Mouse (Mus musculus) limb, embryonic 13.5 days (tissue): ENCODE data around the gene Lrrc4b. TPM values are rescaled to one million over a fixed set of nuclear protein-coding genes. Genes with fewer than 3 reads are reported as not detected.

Experiments
- ATAC-seq: fragments of 200-750 bp; cut with Nextera tagmentation; 2 replicates; pipeline ENCODE4 v1.8.0; 2017; ENCODE audit warnings: low read depth, moderate number of reproducible peaks, moderate TSS enrichment; ENCODE audit not compliant: low FRiP score
- H3K27ac ChIP-seq: fragments of 300-500 bp; sonication (generic); 2 replicates; pipeline ENCODE4 v1.5.1; 2015; ENCODE audit warnings: inconsistent platforms, mild to moderate bottlenecking, moderate library complexity
- H3K27me3 ChIP-seq: fragments of 300-500 bp; sonication (generic); 2 replicates; pipeline ENCODE4 v1.6.1; 2015; ENCODE audit warnings: mild to moderate bottlenecking, inconsistent platforms
- H3K36me3 ChIP-seq: fragments of 300-500 bp; sonication (generic); 2 replicates; pipeline ENCODE4 v1.6.1; 2015; ENCODE audit warnings: inconsistent platforms, mild to moderate bottlenecking, moderate library complexity
- H3K4me1 ChIP-seq: fragments of 300-500 bp; sonication (generic); 2 replicates; pipeline ENCODE4 v1.6.1; 2015; ENCODE audit warnings: inconsistent platforms
- H3K4me2 ChIP-seq: fragments of 300-500 bp; sonication (generic); replicated peaks from 2 replicates; pipeline ENCODE4 v1.6.1; 2015; ENCODE audit warnings: inconsistent platforms, mild to moderate bottlenecking, moderate library complexity
- H3K4me3 ChIP-seq: fragments of 300-500 bp; sonication (generic); 2 replicates; pipeline ENCODE4 v1.5.1; 2015; ENCODE audit warnings: moderate library complexity, mild to moderate bottlenecking, inconsistent platforms
- H3K9ac ChIP-seq: fragments of 300-500 bp; sonication (generic); 2 replicates; pipeline ENCODE4 v1.6.1; 2015; ENCODE audit warnings: mild to moderate bottlenecking, inconsistent platforms
- H3K9me3 ChIP-seq: fragments of 300-500 bp; sonication (generic); 2 replicates; pipeline ENCODE4 v1.6.1; 2016; ENCODE audit warnings: inconsistent platforms
- WGBS: fragments of 180-500 bp; shearing (Covaris S2); methylation state at CpG from one replicate; pipeline ENCODE4 v1.1.7; 2015; 5-methylcytosine and 5-hydroxymethylcytosine counted together
- polyA plus RNA-seq: library from polyadenylated mRNA; unstranded; fragments of >200 nt; fragmentation: Nextera tagmentation; extraction: Ambion mirVana; gene quantifications from 2 replicates; pipeline ENCODE4 v1.2.1, GENCODE M21; 2015

Lrrc4b gene
- polyA plus RNA-seq, 1 experiment from 2014 or later: 1.2 TPM

DNA sequence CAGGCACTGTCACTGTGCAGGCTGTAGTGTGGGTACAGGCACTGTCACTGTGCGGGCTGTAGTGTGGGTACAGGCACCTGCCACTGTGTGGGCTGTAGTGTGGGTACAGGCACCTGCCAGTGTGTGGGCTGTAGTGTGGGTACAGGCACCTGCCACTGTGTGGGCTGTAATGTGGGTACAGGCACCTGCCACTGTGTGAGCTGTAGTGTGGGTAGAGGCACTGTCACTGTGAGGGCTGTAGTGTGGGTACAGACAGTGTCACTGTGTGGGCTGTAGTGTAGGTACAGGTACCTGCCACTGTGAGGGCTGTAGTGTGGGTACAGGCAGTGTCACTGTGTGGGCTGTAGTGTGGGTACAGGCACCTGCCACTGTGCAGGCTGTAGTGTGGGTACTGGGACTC, 55.3 kb downstream of the Lrrc4b start:
- Histone ChIP-seq H3K9me3 (no peaks in the 10 kb centered on the region), H3K4me1 (no peaks in the 10 kb centered on the region), H3K4me2 (no peak overlapping the region), H3K36me3 (peaks cover 8% of the 10 kb centered on the region), H3K4me3 (no peak overlapping the region), H3K27me3 (peaks cover 38% of the 10 kb centered on the region), H3K9ac (no peak overlapping the region), H3K27ac (no peak overlapping the region)
- WGBS: 100% methylated on average over 1 of the region's 1 CpGs
- ATAC-seq: no peak

DNA sequence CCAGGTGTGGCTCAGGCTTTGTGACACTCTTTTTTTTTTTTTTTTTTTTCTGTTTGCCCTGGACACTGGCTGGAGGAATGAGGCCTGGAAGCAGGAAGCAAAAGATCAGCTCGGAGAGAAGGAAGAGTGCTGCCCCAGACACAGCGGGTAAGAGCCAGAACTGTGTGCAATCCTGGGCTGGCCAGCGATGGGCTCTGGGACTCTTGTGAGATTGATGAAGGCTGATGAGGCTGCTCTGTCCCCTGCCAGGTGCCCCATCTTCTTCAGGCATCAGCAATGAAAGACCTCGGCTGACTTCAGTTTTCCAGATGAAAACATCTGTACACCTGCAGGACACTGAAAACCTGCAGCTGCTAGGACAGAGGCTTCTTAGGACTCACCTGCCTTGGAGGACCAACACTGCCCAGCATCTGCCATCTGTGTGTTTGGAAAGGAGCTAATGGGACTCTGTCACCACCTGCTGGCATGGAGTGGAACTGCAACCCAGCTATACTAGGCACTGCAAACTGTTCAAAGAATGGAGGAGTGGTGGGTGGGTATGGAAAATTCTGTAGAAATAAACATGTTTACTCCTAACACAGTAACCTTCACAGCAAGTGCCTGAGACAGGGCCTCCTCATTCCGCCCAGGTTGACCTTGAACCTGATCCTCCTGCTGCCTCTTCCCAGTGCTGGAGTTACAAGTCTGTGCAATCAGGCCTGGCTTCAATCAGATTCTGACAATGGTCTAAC, 56.2 kb downstream of the Lrrc4b start:
- WGBS: 35% methylated on average over 5 of the region's 5 CpGs
- Histone ChIP-seq H3K4me2 (no peak overlapping the region), H3K9ac (no peak overlapping the region), H3K27ac (no peak overlapping the region), H3K9me3 (no peaks in the 10 kb centered on the region), H3K27me3 (peaks cover 31% of the 10 kb centered on the region), H3K4me3 (no peak overlapping the region), H3K4me1 (no peaks in the 10 kb centered on the region), H3K36me3 (peaks cover 15% of the 10 kb centered on the region)
- ATAC-seq: peak; percentile 74; the same call in 1 of the 2 replicates

DNA sequence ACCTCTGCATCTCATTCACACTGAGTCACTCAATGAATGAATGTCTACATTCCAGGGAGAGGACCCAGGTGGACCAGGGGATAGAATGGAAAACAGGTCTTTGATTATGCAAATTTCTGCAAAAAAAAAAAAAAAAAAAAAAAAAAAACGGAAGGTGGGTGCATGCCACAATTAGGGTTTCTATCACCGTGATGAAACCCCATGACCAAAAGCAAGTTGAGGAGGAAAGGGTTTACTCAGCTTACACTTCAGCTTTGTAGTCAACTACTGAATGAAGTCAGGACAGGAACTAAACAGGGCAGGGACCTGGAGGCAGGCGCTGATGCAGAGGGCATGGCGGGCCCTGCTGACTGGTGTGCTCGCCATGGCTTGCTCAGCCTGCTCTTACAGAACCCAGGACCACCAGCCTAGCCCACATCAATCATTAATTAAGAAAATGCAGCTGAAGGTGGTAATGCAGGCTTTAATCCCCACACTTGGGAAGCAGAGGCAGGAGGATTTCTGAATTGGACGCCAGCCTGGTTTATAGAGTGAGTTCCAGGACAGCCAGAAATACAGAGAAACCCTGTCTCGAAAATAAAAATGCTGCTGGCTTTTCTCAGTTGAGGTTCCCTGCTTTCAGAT, 56.9 kb downstream of the Lrrc4b start:
- ATAC-seq: no peak
- Histone ChIP-seq H3K27me3 (peaks cover 24% of the 10 kb centered on the region), H3K9ac (no peak overlapping the region), H3K4me3 (no peak overlapping the region), H3K4me1 (no peaks in the 10 kb centered on the region), H3K4me2 (no peak overlapping the region), H3K36me3 (peaks cover 22% of the 10 kb centered on the region), H3K9me3 (no peaks in the 10 kb centered on the region), H3K27ac (no peak overlapping the region)
- WGBS: 74% methylated on average over 7 of the region's 7 CpGs

DNA sequence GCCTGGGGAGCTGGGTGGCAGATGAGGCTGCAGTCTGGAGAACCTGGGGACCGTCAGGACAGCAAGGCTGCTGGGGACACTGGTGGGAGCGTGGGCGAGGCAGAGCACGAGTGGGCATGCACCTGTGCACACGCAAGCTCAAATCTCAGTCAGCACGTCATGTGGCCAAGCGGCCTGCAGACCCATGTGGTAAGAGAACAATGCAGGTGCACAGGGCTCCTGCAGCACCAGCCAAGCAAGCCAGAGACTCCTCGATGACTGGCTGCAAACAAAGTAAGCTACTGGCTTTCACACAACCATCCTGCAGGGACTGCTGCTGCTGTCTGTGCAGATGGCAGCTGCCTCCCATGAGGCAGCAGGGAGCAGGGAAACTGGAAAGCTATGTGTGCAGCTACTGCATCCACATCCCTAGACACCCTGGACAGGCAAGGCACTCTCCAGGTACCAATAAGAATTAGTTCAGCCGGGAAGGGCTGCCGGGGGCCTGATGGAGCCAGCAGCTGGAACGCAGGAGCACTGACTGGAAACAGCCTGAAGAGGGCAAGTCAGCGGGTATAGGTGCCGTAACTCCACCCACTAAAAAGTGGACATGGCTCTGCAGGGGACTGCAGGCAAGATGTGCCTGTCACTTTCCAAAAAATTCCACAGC, 58.2 kb downstream of the Lrrc4b start:
- Histone ChIP-seq H3K27ac (no peak overlapping the region), H3K4me2 (no peak overlapping the region), H3K4me3 (no peak overlapping the region), H3K36me3 (peaks cover 36% of the 10 kb centered on the region), H3K27me3 (peaks cover 13% of the 10 kb centered on the region), H3K9ac (no peak overlapping the region), H3K4me1 (no peaks in the 10 kb centered on the region), H3K9me3 (no peaks in the 10 kb centered on the region)
- no peak for ATAC-seq
- 66% methylated on average over 13 of the region's 13 CpGs for WGBS

DNA sequence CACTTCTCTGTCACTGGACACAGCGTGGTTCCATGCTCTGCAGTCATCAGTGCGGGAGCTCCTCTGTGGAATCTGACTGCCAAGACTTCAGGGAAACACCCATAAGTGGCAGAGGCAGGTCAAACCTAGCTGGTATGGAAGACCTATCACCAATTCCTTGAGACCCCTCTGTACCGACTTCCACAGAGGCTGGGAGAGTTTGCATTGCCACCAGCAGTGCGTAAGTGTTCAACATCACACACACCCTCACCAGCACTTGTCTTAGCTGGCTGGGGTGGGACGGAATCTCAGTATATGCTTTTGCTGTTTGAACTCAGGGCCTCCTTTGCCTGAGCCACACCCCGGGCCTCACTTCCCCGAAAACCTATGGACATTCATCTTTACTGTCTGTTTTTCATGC, 59.1 kb downstream of the Lrrc4b start:
- Histone ChIP-seq H3K9ac (no peak overlapping the region), H3K36me3 (peaks cover 45% of the 10 kb centered on the region), H3K4me1 (no peaks in the 10 kb centered on the region), H3K4me3 (no peak overlapping the region), H3K27me3 (peaks cover 4% of the 10 kb centered on the region; the same call in 1 of the 2 replicates), H3K9me3 (no peaks in the 10 kb centered on the region), H3K4me2 (no peak overlapping the region), H3K27ac (no peak overlapping the region)
- WGBS: 84% methylated on average over 7 of the region's 7 CpGs
- ATAC-seq: no peak

DNA sequence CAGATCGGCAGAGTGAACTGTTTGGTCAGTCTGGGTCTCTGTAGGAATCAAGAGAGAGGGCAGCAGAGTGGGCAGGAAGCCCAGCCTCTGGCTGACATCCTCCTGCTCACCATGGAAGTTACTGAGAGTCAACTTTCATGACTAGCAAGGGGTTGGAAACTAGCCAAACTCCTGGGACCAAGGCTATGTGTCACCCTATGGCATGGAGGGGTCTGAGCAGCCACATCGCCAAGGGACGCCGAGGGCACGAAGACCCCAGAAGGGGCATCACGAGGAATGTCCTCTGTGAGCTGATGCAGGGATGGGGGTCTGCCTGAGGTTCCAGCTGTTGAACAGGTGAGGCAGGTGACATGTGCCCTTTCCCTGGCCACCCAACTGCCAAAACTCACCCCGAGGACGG, 59.7 kb downstream of the Lrrc4b start:
- H3K27me3 ChIP-seq: no peaks in the 10 kb centered on the region
- peaks cover 51% of the 10 kb centered on the region for H3K36me3 ChIP-seq
- no peak overlapping the region for H3K4me2 ChIP-seq
- H3K4me3 ChIP-seq: no peak overlapping the region
- 92% methylated on average over 8 of the region's 8 CpGs for WGBS
- H3K27ac ChIP-seq: no peak overlapping the region
- H3K4me1 ChIP-seq: no peaks in the 10 kb centered on the region
- H3K9me3 ChIP-seq: no peaks in the 10 kb centered on the region
- ATAC-seq: no peak
- no peak overlapping the region for H3K9ac ChIP-seq

DNA sequence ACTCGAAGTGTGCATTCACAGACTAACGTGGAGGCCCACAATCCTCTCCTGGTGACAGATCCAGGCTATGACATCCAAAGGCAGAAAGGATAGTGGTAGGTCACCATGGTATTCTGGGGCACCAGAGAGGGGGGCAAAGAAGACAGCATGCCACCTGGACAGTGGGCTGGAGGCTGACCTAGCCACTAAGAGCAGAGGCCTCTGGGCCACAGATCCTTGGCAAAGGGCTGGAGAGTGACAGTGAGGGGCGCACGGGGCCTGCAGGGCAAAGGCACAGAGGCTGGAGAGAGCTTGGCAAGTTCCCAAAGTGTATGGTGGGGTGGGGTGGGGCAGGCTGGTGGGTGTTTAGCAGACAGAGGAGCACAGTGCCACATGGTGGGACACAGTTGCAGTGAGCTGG, 61.5 kb downstream of the Lrrc4b start:
- Histone ChIP-seq H3K9ac (no peak overlapping the region), H3K36me3 (peaks cover 60% of the 10 kb centered on the region), H3K4me2 (no peak overlapping the region), H3K4me1 (peaks cover 11% of the 10 kb centered on the region), H3K27me3 (no peaks in the 10 kb centered on the region), H3K4me3 (no peak overlapping the region), H3K9me3 (no peaks in the 10 kb centered on the region), H3K27ac (no peak overlapping the region)
- ATAC-seq: no peak
- WGBS: 91% methylated on average over 4 of the region's 4 CpGs

DNA sequence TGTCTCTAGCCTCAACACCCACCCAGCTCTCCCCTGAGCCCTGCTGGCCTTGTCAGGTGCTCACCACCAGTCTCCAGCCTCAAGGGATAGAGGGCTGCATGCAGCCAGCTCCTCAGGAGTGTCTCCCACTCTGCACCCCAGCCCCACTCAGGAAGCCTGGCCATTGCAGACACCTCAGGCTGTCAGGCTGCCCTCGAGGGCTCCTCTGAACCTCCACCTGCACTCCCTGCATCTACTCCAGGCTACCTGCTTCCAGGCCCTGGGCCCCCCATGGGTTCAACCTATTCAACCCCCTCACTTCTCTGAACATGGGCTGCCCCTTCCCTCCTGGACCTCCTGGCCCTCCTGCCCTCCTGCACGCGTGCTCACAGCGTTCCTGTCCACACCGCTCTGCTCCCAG, 62.6 kb downstream of the Lrrc4b start:
- peaks cover 60% of the 10 kb centered on the region for H3K36me3 ChIP-seq
- peaks cover 16% of the 10 kb centered on the region for H3K4me1 ChIP-seq
- no peak overlapping the region for H3K4me3 ChIP-seq
- H3K4me2 ChIP-seq: no peak overlapping the region
- H3K27me3 ChIP-seq: no peaks in the 10 kb centered on the region
- H3K9me3 ChIP-seq: no peaks in the 10 kb centered on the region
- no peak overlapping the region for H3K9ac ChIP-seq
- WGBS: 94% methylated on average over 5 of the region's 5 CpGs
- ATAC-seq: no peak
- no peak overlapping the region for H3K27ac ChIP-seq

DNA sequence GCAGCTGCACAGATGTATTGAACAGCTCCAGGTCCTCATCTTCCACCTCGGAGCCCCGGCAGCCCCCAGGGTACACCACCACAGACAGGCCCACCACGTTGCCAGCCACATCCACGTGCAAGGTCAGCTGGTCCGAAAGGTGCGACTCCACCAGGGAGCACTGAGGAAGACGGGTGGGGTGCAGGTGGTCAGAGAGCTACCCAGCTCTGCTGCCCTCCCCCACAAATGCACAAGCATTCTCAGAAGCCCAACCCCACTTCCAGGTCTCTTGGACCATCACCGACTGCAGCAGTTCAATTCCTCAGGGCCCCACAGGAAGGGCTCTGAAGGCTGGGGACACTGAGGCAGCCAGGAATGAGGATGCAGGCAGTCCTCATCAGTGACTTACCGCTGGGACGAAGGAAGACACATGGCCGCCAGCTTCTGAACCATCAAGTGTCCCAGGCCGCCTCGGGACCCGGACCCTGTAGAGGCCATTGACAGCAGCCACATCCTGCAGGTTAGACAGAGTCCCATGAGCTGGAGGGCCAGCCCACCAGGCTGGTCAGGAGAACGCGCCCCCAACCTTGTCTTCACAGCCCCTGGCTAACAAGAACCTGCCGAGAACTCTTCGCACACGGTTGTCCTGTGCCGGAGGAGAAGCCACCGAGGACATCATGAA, 63.5 kb downstream of the Lrrc4b start:
- ATAC-seq: no peak
- 92% methylated on average over 20 of the region's 21 CpGs for WGBS
- H3K36me3 ChIP-seq: peaks cover 60% of the 10 kb centered on the region

DNA sequence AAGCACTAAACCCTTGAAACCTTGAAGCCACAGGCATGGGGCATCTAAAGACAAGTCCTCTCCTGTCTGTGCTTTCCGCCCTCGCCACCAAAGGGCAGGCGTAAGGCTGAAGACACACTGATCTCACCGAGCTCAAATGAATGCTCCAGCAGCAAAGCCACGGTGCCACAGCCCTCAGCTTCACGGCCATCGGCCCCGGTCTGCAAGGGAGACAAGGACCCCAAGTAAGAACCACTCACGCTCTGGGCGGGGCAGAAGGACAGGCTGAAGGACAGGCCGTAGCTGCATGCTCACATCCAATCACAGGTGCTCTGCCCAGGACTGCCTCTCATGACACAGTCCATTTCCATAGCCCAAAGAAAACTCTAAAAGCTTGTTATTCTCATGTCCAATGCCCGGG, 65.9 kb downstream of the Lrrc4b start:
- 93% methylated on average over 12 of the region's 12 CpGs for WGBS
- Histone ChIP-seq H3K9ac (no peak overlapping the region), H3K27ac (no peak overlapping the region), H3K27me3 (peaks cover 4% of the 10 kb centered on the region; the same call in 1 of the 2 replicates), H3K36me3 (peaks cover 50% of the 10 kb centered on the region), H3K9me3 (no peaks in the 10 kb centered on the region), H3K4me2 (peak overlapping the region; percentile 82; the same call in 1 of the 2 replicates), H3K4me1 (peaks cover 23% of the 10 kb centered on the region), H3K4me3 (no peak overlapping the region)
- no peak for ATAC-seq

More for the DNA sequence above, 63.5 kb downstream of the Lrrc4b start:
- no peak overlapping the region; the same call in 1 of the 2 replicates for H3K9ac ChIP-seq
- no peak overlapping the region for H3K27ac ChIP-seq
- no peaks in the 10 kb centered on the region for H3K9me3 ChIP-seq
- H3K4me1 ChIP-seq: peaks cover 20% of the 10 kb centered on the region
- no peak overlapping the region for H3K4me2 ChIP-seq
- no peak overlapping the region for H3K4me3 ChIP-seq
- H3K27me3 ChIP-seq: no peaks in the 10 kb centered on the region

DNA sequence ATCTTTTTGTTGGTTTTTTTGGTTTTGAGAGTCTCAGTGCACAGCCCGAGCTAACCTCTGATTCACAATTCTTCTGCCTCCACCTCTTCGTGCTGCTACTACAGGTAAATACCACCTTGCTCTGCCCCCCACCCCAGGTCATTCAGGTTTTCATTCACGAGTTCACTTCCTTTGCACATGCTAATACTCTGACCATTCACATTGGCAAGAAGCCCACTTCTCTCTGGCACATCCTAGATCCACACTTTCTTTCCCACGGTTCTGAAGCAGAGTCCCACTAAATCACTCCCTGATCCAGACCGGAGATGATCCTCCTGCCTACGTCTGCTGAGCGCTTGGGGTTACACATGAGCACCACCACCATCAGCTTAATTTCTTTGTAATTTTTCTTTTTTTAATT, 66.3 kb downstream of the Lrrc4b start:
- 87% methylated on average over 7 of the region's 7 CpGs for WGBS
- Histone ChIP-seq H3K27ac (no peak overlapping the region), H3K27me3 (peaks cover 8% of the 10 kb centered on the region; the same call in 1 of the 2 replicates), H3K9me3 (no peaks in the 10 kb centered on the region), H3K4me2 (peak overlapping the region; percentile 82), H3K9ac (peak overlapping the region; percentile 89), H3K36me3 (peaks cover 46% of the 10 kb centered on the region), H3K4me1 (peaks cover 23% of the 10 kb centered on the region), H3K4me3 (peak overlapping the region; percentile 76)
- ATAC-seq: no peak
